Mouse (Mus musculus) stomach, embryonic 16.5 days (tissue): ENCODE measurements at regions not wholly inside any gene's neighbourhood (a gene's known extent, or its start where the extent isn't known, plus 50 kb on each side); places are given as distances from the start of the nearest gene placed in this dataset.

Source experiments
- ATAC-seq: fragments of 200-750 bp; cut with Nextera tagmentation; 2 replicates; pipeline ENCODE4 v1.8.0; 2017; ENCODE audit warnings: moderate number of reproducible peaks, moderate TSS enrichment; ENCODE audit not compliant: insufficient read depth, low FRiP score
- H3K27ac ChIP-seq: fragments of 300-500 bp; sonication (generic); 2 replicates; pipeline ENCODE4 v1.5.1; 2014; ENCODE audit warnings: low read length
- H3K27me3 ChIP-seq: fragments of 300-500 bp; sonication (generic); 2 replicates; pipeline ENCODE4 v1.6.1; 2014; ENCODE audit warnings: low read length, control low read depth, mixed read lengths; ENCODE audit not compliant: control insufficient read depth, insufficient read depth
- H3K36me3 ChIP-seq: fragments of 300-500 bp; sonication (generic); 2 replicates; pipeline ENCODE4 v1.6.1; 2014; ENCODE audit warnings: low read length; ENCODE audit not compliant: control insufficient read depth, insufficient read depth
- H3K4me1 ChIP-seq: fragments of 300-500 bp; sonication (generic); 2 replicates; pipeline ENCODE4 v1.6.1; 2014; ENCODE audit warnings: low read length, control low read depth, mixed read lengths; ENCODE audit not compliant: control insufficient read depth, insufficient read depth
- H3K4me2 ChIP-seq: fragments of 300-500 bp; sonication (generic); 2 replicates; pipeline ENCODE4 v1.6.1; 2014; ENCODE audit warnings: low read depth, low read length, mixed read lengths
- H3K4me3 ChIP-seq: fragments of 300-500 bp; sonication (generic); replicated peaks from 2 replicates; pipeline ENCODE4 v1.5.1; 2014; ENCODE audit warnings: mild to moderate bottlenecking, low read length
- H3K9ac ChIP-seq: fragments of 300-500 bp; sonication (generic); 2 replicates; pipeline ENCODE4 v1.6.1; 2014; ENCODE audit warnings: low read length
- H3K9me3 ChIP-seq: fragments of 300-500 bp; sonication (generic); replicated peaks from 2 replicates; pipeline ENCODE4 v1.6.1; 2016; ENCODE audit warnings: low read length, control low read depth; ENCODE audit not compliant: control insufficient read depth
- WGBS: fragments of 180-500 bp; shearing (Covaris S2); extraction: QIAGEN DNeasy Blood & Tissue Kit; methylation state at CpG from one replicate; pipeline ENCODE4 v1.1.7; 2014; 5-methylcytosine and 5-hydroxymethylcytosine counted together

DNA sequence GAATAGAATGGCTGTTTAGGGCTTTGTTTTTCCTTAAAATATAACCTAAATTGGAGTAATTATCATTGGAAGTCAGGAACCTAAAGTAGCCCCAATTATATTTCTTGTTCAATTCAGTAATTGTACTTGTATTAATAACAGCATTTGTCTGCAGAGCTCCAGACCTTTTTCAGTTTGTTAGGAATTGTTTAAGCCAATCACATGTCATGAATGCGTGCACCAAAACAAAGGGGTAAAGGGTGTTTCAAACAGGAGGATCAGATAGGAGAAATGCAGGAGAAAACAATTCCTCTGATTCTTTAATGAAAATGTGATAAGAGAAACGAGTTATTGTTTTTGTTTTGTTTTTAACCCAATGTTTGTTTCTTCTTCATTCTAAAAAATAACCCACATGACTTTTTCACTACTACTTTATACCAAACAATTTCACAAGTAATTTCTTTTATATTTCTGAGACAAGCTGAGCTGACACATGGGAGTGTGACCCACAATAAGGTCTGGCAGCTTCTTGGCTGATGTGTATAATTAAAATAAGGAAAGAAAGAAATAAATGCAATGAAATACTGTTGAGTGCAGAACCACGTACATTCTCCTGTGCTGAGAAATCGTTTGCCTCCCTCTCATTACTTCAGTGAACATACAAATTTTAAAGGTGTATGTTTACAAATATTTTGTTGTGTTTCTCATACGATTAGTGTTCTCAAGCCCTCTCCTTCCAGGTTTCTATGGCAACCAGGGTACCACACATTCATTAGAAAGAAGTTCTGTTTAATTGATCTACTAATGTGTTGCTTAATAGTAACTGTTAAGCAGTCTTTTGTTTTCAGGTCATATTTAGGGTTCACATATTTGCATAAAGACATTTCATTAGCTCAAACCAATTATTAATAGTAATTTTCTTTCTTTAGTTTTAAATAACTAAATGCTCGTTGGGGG is 397.7 kb downstream of the Isl1 start:
- no peak overlapping the region for H3K4me2 ChIP-seq
- no peaks in the 10 kb centered on the region for H3K9me3 ChIP-seq
- no peaks in the 10 kb centered on the region for H3K36me3 ChIP-seq
- H3K4me3 ChIP-seq: no peak overlapping the region
- ATAC-seq: no peak
- no peaks in the 10 kb centered on the region for H3K4me1 ChIP-seq
- no peak overlapping the region for H3K27ac ChIP-seq
- no peaks in the 10 kb centered on the region for H3K27me3 ChIP-seq
- WGBS: 70% methylated on average over 6 of the region's 6 CpGs
- no peak overlapping the region for H3K9ac ChIP-seq

DNA sequence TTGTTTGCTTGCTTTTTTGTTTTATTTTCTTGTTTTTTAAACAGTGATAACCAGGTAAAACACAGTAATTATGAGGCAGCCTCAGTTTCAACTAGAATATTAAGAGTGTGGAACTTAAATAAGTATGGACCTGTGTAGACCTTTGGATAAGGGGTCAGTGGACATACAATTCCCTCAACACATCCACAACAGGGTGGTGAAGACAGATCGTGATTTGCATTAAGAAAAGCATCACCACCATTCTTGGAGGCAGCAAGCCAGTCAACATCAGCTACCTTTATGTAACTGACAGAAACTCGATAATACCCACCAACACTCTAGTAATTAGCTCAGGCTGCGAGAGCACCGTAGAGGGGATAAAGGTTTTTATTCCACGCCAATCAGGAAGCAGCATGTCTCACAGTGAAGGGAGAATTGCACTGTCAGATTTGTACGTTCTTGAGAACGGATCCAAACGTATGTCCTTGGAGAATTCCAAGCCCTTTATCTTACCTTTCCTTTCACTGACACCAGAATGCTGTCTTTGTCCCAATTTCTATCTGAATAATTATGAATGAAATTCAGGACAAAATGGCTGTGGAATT is 398.5 kb downstream of the Isl1 start:
- WGBS: 74% methylated on average over 8 of the region's 8 CpGs
- Histone ChIP-seq H3K9ac (no peak overlapping the region), H3K4me1 (no peaks in the 10 kb centered on the region), H3K4me2 (no peak overlapping the region), H3K27me3 (no peaks in the 10 kb centered on the region), H3K36me3 (no peaks in the 10 kb centered on the region), H3K9me3 (no peaks in the 10 kb centered on the region), H3K4me3 (no peak overlapping the region), H3K27ac (no peak overlapping the region)
- no peak for ATAC-seq

DNA sequence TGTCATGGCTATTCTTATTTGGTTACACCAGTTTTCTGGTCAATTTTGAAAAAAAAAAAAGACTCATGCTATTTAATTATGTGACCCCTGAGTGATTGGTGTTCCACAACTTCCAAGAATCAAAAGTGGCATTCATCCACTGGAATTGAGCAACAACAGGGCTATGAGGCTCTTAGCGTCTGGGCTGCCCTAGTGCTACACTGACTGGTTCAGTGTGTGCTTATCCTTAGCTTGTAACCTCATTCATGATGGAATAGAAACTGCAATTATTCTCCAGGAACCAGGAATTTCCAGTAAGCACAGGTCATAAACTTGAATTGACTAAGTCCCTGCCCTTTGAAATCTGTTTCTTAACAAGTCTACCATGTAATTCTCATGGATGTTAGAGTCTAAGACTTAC is 428.9 kb downstream of the Isl1 start:
- WGBS: 81% methylated on average over 1 of the region's 1 CpGs
- ATAC-seq: no peak
- H3K4me2 ChIP-seq: no peak overlapping the region
- H3K27me3 ChIP-seq: no peaks in the 10 kb centered on the region
- H3K9ac ChIP-seq: no peak overlapping the region
- H3K4me1 ChIP-seq: no peaks in the 10 kb centered on the region
- no peaks in the 10 kb centered on the region for H3K9me3 ChIP-seq
- no peak overlapping the region for H3K4me3 ChIP-seq
- H3K36me3 ChIP-seq: no peaks in the 10 kb centered on the region
- H3K27ac ChIP-seq: no peak overlapping the region

DNA sequence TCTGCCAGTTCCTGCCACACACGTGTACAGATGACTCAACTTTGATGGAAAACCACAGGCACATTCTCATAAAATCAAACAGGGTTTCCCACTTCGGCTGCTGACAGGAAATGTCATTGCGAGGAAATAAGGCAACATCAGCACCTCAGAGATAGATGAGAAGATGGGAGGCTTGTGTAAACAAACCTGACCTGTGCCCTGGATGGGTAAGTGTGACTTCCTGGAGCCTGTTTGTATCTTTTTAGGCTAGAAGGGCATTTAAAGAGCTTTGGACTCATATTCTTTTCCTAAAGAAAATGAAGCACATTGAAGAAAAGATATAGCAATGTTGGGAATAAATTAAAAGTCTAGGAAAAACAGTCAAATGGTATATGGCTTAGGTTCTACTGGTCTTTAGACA is 449.0 kb downstream of the Isl1 start:
- H3K27ac ChIP-seq: no peak overlapping the region
- no peak overlapping the region for H3K4me3 ChIP-seq
- H3K4me2 ChIP-seq: no peak overlapping the region
- H3K9ac ChIP-seq: no peak overlapping the region
- no peaks in the 10 kb centered on the region for H3K36me3 ChIP-seq
- 11% methylated on average over 3 of the region's 3 CpGs for WGBS
- H3K9me3 ChIP-seq: no peaks in the 10 kb centered on the region
- no peaks in the 10 kb centered on the region for H3K4me1 ChIP-seq
- no peaks in the 10 kb centered on the region for H3K27me3 ChIP-seq
- no peak for ATAC-seq

DNA sequence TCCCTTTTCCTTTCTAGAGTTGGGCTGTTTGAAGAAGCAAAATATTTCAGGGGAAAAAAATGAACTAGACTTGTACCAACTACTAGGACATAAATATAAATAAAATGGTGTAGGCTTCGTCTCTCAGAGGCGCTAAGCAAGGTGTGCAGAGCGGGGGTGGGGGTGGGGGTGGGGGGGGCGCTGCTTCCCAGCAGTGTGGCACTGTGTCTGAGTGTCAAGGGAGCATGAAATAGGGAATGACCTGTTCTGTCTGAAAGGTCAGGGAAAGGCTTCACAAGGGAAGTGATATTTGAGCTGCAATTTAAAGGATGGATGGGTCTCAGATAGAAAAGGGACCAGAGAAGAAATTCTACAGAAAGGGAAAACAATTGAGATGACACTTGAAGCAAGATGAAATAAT is 452.9 kb downstream of the Isl1 start:
- no peak overlapping the region for H3K9ac ChIP-seq
- H3K27me3 ChIP-seq: no peaks in the 10 kb centered on the region
- H3K4me3 ChIP-seq: no peak overlapping the region
- 71% methylated on average over 4 of the region's 4 CpGs for WGBS
- H3K27ac ChIP-seq: no peak overlapping the region
- H3K36me3 ChIP-seq: no peaks in the 10 kb centered on the region
- no peak overlapping the region for H3K4me2 ChIP-seq
- no peaks in the 10 kb centered on the region for H3K9me3 ChIP-seq
- no peak for ATAC-seq
- no peaks in the 10 kb centered on the region for H3K4me1 ChIP-seq

DNA sequence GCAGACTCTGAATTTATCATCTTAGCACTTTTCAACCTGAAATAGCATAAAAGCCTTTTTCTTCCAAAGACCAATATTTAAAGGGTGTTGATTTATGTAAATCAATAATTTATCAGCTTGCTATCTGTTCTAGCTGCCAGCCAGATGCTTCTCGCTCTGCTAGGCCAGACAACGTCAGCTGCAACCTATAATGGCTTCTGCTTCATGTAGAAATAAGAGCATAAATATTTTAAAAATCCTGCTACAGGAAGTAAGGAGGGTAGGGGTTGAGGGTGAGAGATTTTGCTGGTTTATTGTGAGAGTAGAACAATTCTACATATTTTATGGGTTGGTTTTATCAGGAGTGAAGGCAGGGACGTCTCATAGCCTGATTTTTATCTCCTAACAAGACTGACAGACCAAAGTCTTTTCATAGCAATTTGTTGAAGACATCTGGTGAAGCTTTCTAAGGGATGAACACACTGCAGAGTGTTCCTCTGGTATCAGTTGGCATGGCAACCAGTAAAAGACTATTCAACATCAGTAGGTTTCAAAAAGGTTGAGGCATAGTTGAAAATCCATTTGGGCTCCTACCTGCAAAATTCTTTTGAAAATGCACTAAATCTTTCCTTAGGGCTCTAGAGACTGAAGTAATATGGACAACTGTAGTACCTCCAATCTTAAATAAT is 456.7 kb downstream of the Isl1 start:
- ATAC-seq: no peak
- no peak overlapping the region for H3K27ac ChIP-seq
- WGBS: 34% methylated on average over 3 of the region's 3 CpGs
- no peak overlapping the region for H3K4me3 ChIP-seq
- H3K9me3 ChIP-seq: no peaks in the 10 kb centered on the region
- no peak overlapping the region for H3K4me2 ChIP-seq
- no peak overlapping the region for H3K9ac ChIP-seq
- no peaks in the 10 kb centered on the region for H3K27me3 ChIP-seq
- no peaks in the 10 kb centered on the region for H3K4me1 ChIP-seq
- no peaks in the 10 kb centered on the region for H3K36me3 ChIP-seq

DNA sequence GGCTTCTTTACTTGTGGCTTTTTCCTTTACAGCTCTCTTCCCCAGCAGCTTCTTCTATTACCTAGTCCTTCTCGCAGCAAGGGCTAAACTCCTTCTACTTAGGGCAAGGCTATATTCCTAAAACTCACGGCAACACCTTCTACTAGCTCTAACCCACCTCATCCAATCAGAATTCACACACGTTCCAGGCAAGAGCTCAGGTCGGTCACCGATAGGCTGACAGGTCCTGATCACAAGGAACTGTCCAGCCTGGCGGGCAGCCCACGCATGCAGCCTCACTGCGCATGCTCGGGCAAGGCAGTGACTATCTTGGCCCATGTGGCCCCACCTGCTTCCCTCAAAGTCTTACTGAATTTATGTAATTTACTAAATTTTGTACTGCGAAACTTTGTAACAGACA is 466.4 kb downstream of the Isl1 start:
- ATAC-seq: no peak
- Histone ChIP-seq H3K4me2 (no peak overlapping the region), H3K27me3 (no peaks in the 10 kb centered on the region), H3K36me3 (no peaks in the 10 kb centered on the region), H3K27ac (no peak overlapping the region), H3K9ac (no peak overlapping the region), H3K9me3 (no peaks in the 10 kb centered on the region), H3K4me1 (no peaks in the 10 kb centered on the region), H3K4me3 (no peak overlapping the region)
- 59% methylated on average over 10 of the region's 10 CpGs for WGBS

DNA sequence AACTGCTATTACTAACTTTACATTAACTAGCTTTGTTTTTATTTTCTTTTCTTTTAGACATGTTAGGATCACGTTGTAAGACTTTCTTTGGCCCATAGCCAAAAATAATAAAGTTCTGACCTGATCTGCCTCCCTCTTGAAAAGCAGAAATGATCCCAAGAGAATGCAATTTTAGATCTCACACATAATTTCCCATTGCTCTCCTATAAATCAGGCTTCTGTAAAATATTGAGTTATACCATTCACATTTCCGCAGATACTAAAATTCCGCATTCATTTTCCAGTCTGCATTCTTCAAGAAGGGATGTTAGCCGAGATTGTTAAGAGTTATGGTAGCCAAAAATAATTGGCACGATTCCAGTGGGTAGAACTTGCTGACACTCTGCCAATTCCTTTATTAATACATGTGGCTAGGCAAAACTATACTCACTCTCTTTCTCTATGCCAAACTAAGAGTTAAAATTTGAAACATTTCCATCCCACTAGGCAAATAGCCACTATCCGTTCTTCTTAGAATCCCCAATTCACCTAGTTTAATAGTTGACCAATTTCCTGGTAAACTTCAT is 473.2 kb downstream of the Isl1 start:
- Histone ChIP-seq H3K9ac (no peak overlapping the region), H3K36me3 (no peaks in the 10 kb centered on the region), H3K27ac (no peak overlapping the region), H3K4me1 (no peaks in the 10 kb centered on the region), H3K9me3 (no peaks in the 10 kb centered on the region), H3K4me2 (no peak overlapping the region), H3K27me3 (no peaks in the 10 kb centered on the region), H3K4me3 (no peak overlapping the region)
- no peak for ATAC-seq
- 41% methylated on average over 6 of the region's 6 CpGs for WGBS

DNA sequence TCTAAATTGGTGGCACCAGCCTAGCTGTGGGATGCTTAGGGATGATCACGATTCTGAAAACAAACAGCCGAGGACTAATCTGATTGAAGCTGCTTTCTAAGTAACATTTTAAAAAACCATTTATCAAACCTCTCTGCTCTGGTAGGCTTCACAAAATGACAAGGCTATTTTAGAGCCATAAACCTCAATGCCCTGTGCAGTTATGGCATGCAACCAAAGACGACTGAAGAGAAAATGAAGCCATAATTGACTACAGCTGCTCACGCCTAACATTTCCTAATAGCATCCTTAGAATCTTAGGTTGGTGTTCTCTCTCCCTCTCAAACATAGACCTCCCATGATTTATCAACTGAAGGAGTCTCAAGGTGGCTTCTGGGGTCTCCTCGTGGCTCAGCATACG is 484.3 kb downstream of the Isl1 start:
- no peaks in the 10 kb centered on the region for H3K9me3 ChIP-seq
- no peak overlapping the region for H3K9ac ChIP-seq
- no peak overlapping the region for H3K4me3 ChIP-seq
- H3K4me2 ChIP-seq: no peak overlapping the region
- no peak for ATAC-seq
- H3K27ac ChIP-seq: no peak overlapping the region
- H3K27me3 ChIP-seq: no peaks in the 10 kb centered on the region
- WGBS: 62% methylated on average over 6 of the region's 6 CpGs
- no peaks in the 10 kb centered on the region for H3K36me3 ChIP-seq
- H3K4me1 ChIP-seq: no peaks in the 10 kb centered on the region
